Mouse (Mus musculus): Measurements from ENCODE around the gene Gm2000.

- TF ChIP-seq CTCF (conservative IDR thresholded peaks at IDR 0.05 in 1 of 2, IDR thresholded peaks at IDR 0.05 in 1 of 2; ENCODE audit: low read depth in 2 of 2, low read length in 2 of 2) (peak in 1 of 2 experiments; percentile 13; a peak in 1 of 4 replicates), ZC3H11A (IDR thresholded peaks at IDR 0.05; ENCODE audit: low read depth, low read length) (no peak), MYC (IDR thresholded peaks at IDR 0.05; ENCODE audit: low read depth, low read length) (no peak), KAT2A (IDR thresholded peaks at IDR 0.05; ENCODE audit: insufficient replicate concordance, low read length) (no peak), MAZ (IDR thresholded peaks at IDR 0.05; ENCODE audit: low read depth, low read length) (no peak), SIN3A (IDR thresholded peaks at IDR 0.05; ENCODE audit: low read length) (no peak), USF1 (IDR thresholded peaks at IDR 0.05; ENCODE audit: low read depth, low read length) (no peak), IRF4 (IDR thresholded peaks at IDR 0.05; ENCODE audit: low read depth, low read length) (no peak), BHLHE40 (IDR thresholded peaks at IDR 0.05; ENCODE audit: low read depth, low read length) (no peak), ZKSCAN1 (IDR thresholded peaks at IDR 0.05; ENCODE audit: borderline replicate concordance, low read depth, low read length) (no peak), CHD1 (IDR thresholded peaks at IDR 0.05; ENCODE audit: low read depth, low read length) (no peak)
Measured at GRCm38 (mm10) chr1:156381217-156381616, 15.4 kb downstream of the Gm2000 start.

Data from CH12.LX (cell line).